19 mouse cellular contexts compared by ENCODE assay signal in genomic region chr17:35556186-35556765, GRCm38 (mm10). TPM values are rescaled to one million over a fixed set of nuclear protein-coding genes. Genes with fewer than 3 reads are reported as not detected.
"Had no signal": no experiment of that assay in that cellular context is flagged by ENCODE, and none has a peak within 500 bp of the region (broad histone marks: within the 10 kb centered on the region; RNA-seq: fewer than 3 reads in every experiment).

No protein-coding gene starts in this region.

- DNase-seq: layer of hippocampus, adult 9-11 months had no signal

- H3K4me1 ChIP-seq: intestine, embryonic 15.5 days; limb, embryonic 15.5 days; liver, embryonic 12.5 days; megakaryocyte, embryonic 14.5 days; midbrain, embryonic 15.5 days; neural tube, embryonic 12.5 days had no signal

- H3K9ac ChIP-seq: intestine, embryonic 15.5 days; limb, embryonic 15.5 days; liver, embryonic 12.5 days; lung, embryonic 14.5 days; midbrain, embryonic 15.5 days; neural tube, embryonic 12.5 days had no signal

- H3K27me3 ChIP-seq: intestine, embryonic 15.5 days; limb, embryonic 15.5 days; midbrain, embryonic 15.5 days; neural tube, embryonic 12.5 days had no signal

- H3K4me2 ChIP-seq: intestine, embryonic 15.5 days; limb, embryonic 15.5 days; liver, embryonic 12.5 days; lung, embryonic 14.5 days; midbrain, embryonic 11.5 days; midbrain, embryonic 15.5 days; neural tube, embryonic 12.5 days had no signal

- H3K4me3 ChIP-seq: intestine, embryonic 15.5 days; limb, embryonic 15.5 days; liver, embryonic 12.5 days; megakaryocyte, embryonic 14.5 days; midbrain, embryonic 15.5 days; neural tube, embryonic 12.5 days had no signal

- H3K9me3 ChIP-seq: intestine, embryonic 15.5 days; limb, embryonic 15.5 days; liver, embryonic 12.5 days; midbrain, embryonic 15.5 days; neural tube, embryonic 12.5 days had no signal

- H3K27ac ChIP-seq: intestine, embryonic 15.5 days; limb, embryonic 15.5 days; liver, embryonic 12.5 days; macrophage; midbrain, embryonic 15.5 days; neural tube, embryonic 12.5 days had no signal

- H3K36me3 ChIP-seq: intestine, embryonic 15.5 days; limb, embryonic 15.5 days; liver, embryonic 12.5 days; midbrain, embryonic 15.5 days; neural tube, embryonic 12.5 days had no signal

- ATAC-seq: liver, embryonic 12.5 days; midbrain, embryonic 15.5 days had no signal

RNA-seq across cellular contexts. Expression of gene Cdsn, which starts 4.3 kb away (rescaled TPM):
- total RNA-seq: monocyte, adult 5-6 weeks; neutrophil, adult 5-6 weeks had no signal
- polyA plus RNA-seq: limb, embryonic 11.5 days; liver, embryonic 12.5 days; macrophage; neural tube, embryonic 12.5 days had no signal

RNA-seq across cellular contexts. Expression of gene 2300002M23Rik, which starts 11.0 kb away (rescaled TPM):
- total RNA-seq: layer of hippocampus, postnatal 36 days; left cerebral cortex, adult 8-10 months; left cerebral cortex, postnatal 25 days; monocyte, adult 5-6 weeks; neutrophil, adult 5-6 weeks had no signal
- polyA plus RNA-seq: intestine, embryonic 15.5 days; limb, embryonic 11.5 days; liver, embryonic 12.5 days; liver, embryonic 16.5 days; lung, embryonic 14.5 days; macrophage; midbrain, embryonic 11.5 days; midbrain, embryonic 15.5 days; neural tube, embryonic 12.5 days; stomach, embryonic 14.5 days; testis, adult 2 months had no signal

RNA-seq across cellular contexts. Expression of gene Psors1c2, which starts 23.3 kb away (rescaled TPM):
- total RNA-seq: monocyte, adult 5-6 weeks; neutrophil, adult 5-6 weeks had no signal
- polyA plus RNA-seq: macrophage had no signal
